Mouse (Mus musculus): Measurements from ENCODE around the gene Rgmb.

Rgmb gene

DNA sequence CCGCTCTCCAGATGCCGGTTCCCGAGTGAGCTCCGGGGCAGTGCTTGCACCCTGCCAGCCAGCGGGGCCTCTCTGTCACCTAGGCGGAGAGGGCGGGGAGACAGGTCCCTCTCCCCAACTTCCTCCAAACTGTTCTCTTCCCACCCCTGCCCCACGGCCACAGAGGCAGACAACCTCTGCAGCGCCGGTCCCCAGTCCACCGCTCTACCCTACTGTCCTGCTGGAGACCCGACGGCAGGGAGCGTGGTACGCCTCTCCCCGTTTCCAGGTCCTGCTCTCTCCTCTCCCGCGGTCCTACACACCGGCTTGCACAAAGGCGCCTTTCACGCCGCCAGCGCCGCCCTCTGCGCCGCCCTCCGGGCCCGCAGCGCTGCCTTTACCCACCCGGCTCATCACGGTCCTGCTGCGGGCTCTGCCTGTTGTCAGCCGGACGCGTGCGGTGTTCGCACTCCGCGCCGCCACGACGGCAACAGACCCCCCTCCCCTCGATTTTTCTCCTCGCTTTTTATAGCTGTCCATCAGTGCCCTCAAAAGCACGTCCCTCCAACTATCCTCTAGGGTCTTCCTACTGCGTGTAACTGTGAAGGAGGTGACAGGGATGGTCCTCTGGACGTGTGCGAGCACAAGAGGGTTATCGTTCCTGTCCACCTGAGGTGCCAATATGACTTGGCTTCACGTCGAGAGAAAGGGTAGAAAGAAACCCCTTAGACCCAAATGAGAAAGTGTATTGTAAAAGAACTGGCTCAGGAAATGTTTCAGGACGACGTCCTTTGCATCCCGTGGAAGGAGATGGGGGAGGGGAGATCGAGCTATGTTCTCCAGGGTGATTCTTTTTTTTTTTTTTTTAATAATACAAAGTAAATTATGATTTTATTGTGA, at the start of gene Rgmb:
Rgmb (minus strand) TSS at position 274 of the 879 bp plus-strand sequence.
- peak; percentile 50 for DNase-seq

DNA sequence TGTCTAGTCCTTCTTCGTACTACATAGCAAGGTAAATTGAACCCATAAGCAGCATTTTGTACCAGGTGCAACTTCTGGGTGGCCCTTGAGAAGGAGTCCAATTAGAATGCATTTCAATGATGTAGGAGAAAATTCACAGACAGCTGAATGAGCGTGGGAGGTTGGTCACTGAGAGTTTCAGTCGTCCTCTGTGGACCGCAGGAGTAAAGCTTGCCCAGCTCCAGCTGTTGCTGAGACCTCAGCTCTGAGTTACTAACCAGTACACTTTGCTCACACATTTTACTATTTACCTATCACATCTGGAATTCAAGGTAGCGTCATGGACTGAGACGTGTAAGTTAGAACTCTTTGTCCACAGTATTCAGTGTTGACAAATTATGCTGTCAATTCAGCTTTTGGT, 43.9 kb upstream of the Rgmb start:
- DNase-seq: no peak

DNA sequence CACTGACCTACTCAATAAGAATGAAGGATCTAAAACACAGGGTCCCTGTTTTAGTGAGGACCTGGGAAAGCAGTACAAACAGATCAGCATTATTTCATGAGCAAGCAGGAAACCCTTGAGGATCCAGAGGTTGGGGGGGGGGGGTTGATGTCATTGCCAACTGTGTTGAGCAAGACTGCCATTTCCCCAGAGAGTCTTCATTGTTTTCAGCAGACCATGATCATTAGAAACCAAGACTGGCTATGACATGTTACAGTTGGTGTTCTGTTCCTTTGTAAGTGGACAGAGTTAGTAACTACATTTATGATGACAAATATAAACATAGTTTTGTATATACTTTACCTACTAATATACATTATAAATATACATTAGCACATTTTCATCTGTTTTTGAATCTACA, 41.3 kb upstream of the Rgmb start:
- no peak for DNase-seq

DNA sequence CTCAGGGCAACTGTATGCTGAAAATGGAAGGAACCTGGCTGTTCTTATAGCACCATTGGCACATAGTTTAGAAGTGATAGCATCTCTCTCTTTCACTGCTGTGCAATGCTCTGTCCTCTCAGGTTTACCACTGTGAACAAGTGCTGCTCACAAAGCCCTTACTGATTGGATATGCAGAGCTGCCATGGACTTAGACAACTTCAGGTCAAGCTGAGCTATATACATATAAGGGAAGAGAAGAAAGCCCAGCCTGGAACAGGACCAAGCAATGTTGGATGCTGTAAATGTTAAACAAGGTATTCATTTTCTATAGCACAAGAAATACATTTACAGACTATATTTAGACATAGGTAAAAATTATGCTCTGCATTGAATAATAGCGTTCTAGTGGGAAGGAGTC, 34.4 kb upstream of the Rgmb start:
- DNase-seq: no peak

DNA sequence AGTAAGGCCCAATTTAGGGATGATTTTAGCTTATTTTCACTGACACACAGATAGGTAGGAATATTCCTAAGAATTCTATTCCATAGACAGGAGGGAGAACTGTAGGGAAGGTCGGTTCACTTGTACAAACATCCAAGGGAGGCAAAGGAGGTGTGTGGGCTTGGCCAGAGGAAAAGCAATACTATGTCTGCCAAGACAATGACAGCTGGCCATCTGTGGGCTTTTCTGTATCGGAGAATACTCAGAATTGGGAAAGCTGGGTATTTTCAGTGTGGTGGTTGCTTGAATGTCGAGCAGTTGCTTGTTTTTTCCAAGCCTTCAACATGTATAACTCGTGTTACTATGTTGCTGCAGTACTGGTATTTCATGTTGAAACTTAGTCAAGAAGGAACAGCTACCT, 31.5 kb upstream of the Rgmb start:
- no peak for DNase-seq

DNA sequence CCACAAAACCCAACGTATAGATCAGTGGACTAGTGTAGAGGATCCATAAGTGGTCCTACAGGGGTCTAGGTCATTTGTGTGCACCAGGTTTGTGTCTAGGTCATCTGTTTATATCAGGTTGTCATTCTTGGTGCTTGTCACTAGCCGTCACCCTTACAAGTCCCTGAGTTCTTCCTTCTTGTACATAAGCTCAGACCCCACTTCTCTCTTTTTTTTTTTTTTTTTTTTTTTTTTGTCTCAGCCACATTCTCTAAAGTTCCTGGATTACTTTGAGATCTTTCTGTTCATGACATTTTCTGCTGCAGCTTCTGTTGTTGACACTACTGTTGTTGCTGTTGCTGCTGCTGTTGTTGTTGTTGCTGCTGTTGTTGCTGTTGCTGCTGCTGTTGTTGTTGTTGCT, 22.3 kb upstream of the Rgmb start:
- DNase-seq: no peak

DNA sequence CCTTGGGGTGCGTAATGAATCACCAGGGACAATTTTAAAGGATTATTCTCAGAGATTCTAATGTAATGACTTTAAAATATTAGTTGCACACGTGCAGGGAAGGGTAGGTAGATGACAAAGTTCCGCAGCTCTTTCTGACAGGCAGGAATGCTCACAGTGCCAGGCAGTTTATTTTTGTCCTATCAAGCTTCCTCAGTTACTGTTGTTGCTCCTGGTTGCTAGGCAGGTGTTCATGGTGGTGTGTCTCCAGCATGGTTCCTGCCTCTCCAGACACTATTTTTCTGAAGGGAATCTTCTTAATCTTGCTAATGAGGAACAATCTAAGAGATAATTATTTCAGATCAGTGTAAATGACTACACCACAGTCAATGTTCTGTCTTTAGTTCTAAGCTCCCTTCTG, 19.7 kb upstream of the Rgmb start:
- DNase-seq: no peak

DNA sequence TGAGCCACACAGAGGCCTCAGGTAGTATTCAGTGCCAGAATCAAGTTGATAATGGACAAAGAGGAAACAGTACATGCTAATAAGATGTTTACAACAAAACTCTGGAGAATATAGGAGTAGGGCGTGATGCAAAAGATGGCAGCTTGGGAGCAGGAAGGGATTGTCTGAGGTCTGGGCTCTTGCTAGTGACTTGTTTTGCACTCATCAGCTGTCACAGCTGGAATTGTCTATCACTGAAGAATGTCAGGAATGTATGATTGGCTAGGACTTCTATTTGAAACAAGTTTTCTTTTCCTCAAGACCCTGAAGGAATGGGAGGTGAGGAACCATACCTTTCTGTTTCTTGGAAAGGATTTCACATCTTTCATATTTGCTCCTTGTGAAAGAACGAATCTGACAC, 10.6 kb upstream of the Rgmb start:
- no peak for DNase-seq

DNA sequence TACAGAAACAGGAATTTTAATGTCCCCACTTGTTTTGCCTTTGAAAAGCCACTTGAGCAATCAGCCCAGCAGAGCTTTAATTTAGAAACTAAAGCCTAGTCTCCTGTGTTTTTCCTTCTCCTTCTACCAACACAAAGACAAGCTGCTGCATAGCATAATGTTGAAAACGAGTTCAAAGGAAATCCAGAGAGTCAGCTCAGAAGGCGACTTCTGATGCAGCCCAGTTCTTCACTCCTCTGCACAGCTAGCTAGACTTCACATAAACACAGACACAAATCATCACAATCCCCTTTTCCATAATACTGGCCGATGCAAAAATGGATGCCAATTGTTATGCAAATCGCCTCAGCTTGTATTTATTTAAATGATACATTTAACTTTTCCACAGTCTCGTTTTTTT, 1.6 kb upstream of the Rgmb start:
- DNase-seq: no peak

DNA sequence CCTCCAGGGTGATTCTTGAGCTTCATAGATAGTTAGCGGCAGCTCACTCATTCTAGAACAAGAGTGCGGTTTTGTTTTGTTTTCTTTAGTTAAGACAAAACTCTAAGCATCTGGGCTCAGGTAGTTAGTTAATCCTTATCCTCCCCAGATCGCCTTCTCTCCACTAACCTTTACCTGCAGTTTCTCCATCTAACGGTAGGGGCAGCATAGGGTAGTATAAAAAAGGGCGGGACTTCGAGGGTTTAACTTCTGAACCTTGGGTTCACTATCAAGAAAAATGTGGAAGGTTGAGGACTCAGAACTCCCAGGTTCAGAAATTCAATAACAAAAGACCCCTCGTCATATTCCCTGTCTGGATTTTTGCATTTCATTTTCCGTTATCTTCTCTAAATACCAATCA, 971 bp upstream of the Rgmb start:
- peak; percentile 61 for DNase-seq

DNA sequence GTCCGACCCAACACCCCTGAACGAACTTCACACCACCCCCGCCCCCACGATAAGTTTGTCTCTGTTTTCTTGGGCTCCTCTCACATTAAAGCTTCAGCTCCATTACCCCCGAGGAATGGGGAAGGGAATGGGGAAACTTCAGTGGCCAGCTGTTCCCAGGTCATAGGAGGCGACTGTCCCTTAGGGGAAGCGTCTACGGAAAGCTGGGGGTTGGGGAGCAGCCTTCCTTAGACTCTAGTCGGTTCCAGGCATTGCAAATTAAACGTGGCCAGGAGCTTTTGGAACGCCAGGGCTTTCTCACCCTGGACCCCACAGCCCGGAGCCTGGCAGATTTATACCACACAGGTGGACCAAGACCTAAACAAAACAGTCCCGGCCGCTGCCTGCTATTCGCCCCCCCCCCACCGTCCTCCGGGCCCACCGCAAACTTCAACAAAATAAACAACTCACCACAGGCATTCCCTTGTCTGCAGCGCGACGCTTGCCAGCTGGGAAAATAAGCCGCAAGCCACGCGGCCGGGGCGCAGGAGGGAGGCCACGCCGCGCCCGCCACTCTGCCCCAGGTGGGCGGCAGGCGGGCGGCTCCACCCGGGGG, 571 bp downstream of the Rgmb start:
- no peak for DNase-seq

DNA sequence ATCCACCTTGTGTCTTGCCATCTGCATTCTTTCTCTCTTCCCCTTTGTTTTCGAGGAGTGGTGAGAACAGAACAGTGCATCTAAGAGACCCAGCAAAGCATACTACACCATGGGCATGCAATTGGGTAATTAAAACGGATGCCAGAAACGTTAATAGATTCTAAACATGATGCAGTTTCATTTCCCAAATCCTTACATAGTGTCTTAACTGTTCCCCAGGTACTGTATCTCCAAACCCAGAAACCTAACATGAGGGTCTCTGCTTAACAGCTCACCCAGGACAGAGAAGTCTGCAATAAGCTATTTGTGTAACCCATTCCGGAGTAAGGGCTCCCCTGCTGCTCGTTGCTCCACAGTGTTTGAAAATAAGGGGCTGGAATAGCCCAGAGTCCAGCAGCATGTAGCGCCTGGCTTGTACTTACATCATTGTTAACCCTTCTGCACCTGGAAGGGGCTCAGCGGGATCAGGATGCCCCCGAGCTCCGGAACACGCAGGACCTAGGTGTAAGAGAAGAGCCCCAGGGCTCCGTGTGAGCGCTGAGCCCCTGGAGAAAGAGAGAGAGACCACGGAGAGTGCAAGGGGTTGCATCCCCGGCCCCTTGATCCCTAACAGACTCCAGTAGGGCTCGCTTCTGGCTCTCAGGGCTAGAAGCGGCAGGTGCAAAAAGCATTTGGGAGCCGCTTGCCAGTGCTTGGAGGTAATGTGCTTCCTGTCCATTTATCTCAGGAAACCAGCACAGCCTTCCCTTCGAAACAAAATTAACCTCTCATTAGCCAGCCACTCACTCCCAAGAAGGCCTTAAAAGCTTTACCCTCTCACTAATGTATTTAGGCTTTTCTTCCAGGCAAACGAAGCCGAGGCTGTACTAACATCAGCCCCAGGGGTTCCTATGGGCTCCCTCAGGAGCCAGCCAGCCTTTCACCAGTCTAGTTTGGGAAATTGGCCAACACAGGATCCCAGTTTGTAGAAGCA, 1.4 kb downstream of the Rgmb start:
- no peak for DNase-seq

DNA sequence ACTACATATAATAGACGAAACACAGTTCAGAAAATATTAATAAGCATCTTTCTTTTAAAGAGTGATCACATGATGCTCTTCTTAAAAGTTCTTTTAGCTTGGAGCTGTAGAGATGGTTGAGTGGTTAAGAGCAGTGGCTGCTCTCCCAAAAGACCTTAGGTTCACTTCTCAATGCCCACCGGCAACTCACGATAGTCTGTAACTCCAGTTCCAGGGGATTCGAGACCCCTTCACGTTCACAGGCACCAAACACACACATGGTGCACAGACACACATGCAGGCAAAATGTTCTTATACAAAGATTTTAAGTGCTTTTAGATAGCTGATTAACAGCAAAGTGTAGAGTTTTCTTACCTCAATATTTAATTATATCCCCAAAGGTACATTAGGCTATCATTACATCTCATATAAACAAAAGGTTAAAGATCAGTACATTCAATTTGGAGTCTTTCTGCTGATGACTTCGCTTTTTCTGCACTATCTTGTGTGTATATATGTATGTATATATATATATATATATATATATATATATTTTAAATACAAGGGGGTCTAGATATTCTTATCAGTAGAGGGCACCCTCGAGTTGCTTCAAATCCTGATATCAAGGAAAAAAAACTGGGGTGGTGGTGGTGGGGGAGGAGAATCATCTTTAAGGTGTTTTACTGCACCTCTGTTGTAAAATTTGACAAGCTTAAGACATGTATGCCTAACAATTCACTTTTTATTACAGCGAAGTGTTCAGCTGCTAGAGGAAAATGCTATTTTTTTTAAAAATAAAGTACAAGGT, 2.5 kb downstream of the Rgmb start:
- DNase-seq: no peak

DNA sequence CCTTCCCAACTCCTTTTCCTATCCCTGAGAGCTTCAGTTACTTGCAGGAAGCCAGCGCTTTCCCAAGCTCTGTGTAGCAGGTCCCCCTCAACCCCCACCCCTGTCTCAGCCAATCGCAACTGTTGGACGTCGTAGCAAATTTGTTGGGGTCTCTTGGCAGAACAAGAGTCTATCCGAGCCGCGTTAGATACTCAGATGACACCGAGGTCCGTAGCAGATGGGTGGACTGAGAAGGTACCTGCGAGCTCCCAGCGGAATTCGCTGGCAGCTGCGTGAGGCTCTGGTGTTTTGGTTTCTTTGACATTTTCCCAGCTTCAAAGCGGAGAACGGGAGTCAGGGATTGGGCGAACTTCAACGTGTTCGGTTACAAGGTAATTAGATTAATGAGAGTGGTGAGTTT, 3.9 kb downstream of the Rgmb start:
- no peak for DNase-seq

DNA sequence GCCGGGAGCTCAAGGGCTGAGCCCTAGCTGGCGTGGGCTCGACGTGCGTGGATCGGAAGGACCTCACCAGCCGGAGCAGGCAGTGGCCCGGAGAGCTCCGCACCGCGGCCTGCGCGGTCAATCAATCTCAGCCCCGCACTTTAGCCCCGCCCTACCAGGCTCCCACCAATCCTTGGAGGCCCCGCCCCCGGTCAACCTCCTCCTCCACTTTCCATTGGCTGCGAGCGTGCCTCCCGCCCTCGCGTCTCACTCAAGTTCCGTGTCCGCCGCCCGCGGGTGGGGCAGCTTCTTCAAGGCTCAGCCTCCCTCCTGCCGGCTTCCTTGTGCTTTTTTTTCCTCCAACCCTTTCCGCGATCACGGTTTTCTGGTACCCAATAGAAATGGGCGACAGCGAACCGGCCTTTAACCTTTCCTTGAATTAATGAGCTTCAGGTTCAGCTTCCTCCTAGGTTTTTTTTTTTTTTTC, 4.4 kb downstream of the Rgmb start:
- DNase-seq: peak; percentile 86

DNA sequence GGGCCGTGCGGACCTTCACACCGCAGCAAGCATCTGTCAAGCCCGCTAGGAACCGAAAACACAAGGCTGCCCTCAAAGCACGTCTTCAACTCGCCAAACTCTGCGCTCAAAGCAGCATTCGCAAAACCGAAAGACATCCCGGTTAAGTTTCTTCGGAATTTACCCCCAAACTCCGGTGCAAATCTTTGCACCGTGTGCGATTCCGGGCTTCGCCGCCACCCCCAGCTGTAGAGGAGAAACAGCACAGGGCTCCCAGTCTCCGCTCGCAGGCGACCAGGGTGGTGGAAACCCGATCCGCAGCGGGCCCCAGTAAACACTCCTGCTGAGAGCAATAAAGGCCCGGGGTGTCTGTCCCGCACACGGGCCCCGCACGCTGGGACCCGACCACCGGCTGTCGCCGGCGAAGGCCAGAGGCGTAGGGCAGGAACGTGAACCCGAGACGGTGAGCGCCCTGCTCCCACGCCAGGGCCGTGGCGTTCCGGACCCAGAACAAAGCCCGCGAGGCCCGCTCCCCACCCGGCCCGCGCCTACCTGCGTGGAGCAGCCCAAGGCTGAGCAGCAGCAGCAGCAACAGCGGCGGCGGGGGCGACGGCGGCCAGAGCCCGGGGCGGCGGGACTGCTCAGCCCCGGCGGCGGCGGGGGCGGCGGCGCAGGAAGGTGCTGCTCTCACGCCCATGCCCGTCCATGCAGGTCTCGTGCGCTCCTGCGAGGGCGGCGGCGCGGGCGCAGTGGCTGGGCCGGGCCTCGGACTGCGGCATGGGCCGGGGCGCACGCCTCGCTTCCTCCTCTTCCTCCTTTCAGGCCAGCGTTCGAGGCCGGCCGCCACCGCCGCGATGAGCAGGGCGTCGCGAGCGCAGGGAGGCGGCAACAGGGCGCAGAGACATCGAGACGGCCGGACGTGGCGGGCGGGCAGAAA, 5.1 kb downstream of the Rgmb start:
- DNase-seq: peak; percentile 48

DNA sequence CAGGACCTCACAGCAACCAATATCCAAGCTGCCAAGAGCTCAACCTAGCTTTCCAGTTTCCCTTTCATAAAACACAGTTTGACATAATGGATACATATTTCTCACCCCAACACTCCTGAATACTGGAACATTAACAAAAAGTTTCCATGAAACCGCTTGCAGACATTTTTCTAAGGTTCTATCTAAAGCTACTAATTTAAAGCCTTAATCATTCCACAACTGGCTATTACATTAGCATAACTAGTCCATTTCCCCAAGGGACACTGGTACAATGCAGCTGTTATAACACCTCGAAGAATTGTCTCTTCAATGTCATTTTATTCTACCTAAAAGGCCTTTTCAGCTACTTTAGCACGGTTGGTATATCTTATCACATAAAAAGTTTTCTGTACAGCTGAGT, 6.0 kb downstream of the Rgmb start:
- no peak for DNase-seq

DNA sequence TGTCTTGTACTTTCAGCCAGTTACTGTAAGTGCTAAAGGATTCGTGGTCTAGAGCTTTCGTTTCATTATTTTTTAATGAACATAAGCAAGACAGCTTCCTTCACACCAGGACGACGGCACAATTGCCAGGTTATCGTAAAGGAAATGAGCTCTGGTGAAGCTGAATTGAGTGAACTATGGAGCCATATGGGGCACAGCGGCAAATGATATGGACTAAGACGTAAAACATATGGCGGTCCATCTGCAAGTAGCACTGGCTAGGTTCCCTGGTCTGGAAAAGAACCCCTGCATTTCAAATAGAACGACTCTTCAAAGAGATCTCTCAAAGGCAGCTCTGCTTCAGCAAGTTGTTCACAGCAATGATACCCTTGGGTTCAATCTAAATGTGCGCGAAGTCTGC, 6.5 kb downstream of the Rgmb start:
- DNase-seq: no peak

DNA sequence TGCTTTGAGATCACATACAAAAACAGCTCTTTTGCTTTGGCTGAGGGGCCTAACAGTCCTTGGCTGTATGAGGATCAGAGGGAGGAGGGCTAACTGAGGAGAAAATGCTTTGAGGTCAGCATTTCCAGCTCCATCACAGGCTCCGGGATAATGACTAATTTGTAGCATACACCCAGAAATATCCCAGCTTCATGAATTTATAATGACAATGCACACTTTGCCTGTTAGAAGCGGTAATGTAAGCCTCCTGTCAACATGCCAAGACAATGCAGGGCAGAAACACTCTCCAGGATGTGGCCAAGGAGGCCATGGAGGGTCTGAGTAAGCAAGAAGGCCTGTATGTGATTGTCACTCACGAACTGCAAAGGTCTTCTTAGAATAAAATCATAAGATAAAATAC, 7.0 kb downstream of the Rgmb start:
- no peak for DNase-seq

DNA sequence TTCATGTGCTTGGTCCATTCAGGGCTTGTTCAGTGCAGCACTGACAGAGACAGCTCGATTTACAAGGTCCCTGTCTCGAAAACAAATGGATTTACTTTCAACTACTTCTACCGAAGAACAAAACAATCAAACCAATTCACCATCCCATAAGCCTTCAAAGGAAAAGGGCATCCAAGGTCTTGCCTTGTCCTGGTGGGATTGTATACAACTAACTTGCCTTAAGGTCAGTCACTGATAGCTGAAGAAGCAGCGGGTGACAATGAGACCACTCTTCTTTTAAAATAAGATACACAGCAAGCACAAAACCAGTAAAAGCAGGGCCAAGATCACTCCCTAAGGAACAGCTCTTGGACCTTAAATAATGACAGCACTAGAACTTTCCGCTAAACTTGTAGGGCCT, 7.6 kb downstream of the Rgmb start:
- no peak for DNase-seq

DNA sequence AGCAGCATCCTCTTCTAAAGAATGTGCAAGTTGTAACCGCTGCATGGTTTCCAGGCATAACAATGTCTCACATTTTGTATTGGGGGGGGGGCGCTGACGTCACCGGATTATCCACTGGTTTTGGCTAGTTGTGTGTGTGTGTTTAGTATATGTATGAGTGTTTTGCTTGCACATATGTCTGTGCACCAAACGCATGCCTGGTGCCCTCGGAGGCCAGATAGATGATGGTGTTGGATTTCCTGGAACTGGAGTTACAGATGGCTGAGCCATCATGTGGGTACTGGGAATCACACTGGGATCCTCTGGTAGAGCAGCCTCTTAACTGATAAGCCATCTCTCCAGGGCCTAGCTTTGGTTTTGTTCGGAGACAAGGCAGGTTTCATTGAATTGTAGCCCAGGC, 8.5 kb downstream of the Rgmb start:
- no peak for DNase-seq

DNA sequence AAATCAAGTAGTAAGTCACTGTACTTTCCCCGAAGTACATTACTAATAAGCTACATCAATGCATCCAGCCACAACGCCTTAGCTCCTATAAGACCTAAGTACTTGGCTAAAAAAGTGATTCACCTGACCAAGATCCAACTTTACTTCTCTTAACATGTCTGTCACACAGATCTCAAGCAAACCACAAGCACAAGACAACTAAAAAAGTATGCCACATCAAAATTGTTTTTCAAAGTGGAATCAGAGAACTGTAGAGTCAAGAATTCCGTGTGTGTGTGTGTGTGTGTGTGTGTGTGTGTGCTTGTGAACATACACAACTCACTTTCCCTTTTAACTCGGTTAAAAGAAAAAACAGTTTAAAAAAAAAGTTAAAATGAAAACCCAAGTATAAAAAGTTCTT, 9.1 kb downstream of the Rgmb start:
- no peak for DNase-seq

All from thymus, postnatal 4 days (tissue).